Mouse (Mus musculus): Measurements from ENCODE around the gene Syn1. TPM values are rescaled to one million over a fixed set of nuclear protein-coding genes. Genes with fewer than 3 reads are reported as not detected.

Syn1 gene
- polyA plus RNA-seq, 1 experiment from 2014 or later, result 0.60 TPM

GRCm38 (mm10) chrX:20847816-20848215 is 73.0 kb downstream of the Syn1 start:
- no peak overlapping the region; the same call in 1 of the 2 replicates for H3K27ac ChIP-seq (ENCODE audit: low read depth, low read length)
- H3K4me3 ChIP-seq (ENCODE audit: low read depth, low read length), result peak overlapping the region; percentile 72
- H3K4me1 ChIP-seq (replicated peaks; ENCODE audit: control insufficient read depth, insufficient read depth, low read length), result 0 out of 2 replicates have a peak, but pooled peaks cover 3% of the 10 kb centered on the region
- DNase-seq (ENCODE audit: low spot score) (no peak), ATAC-seq (replicated peaks; ENCODE audit: low FRiP score) (no peak)
- peak overlapping the region; percentile 58 for H3K4me2 ChIP-seq
- no peaks in the 10 kb centered on the region for H3K27me3 ChIP-seq (replicated peaks; ENCODE audit: control insufficient read depth, insufficient read depth, low read length)
- H3K9me3 ChIP-seq (ENCODE audit: control insufficient read depth, low read length), result no peaks in the 10 kb centered on the region
- WGBS, result 14% methylated on average over 2 of the region's 2 CpGs
- H3K36me3 ChIP-seq (ENCODE audit: control insufficient read depth, insufficient read depth, low read length), result no peaks in the 10 kb centered on the region; the same call in 1 of the 2 replicates
- 0 out of 2 replicates have a peak overlapping the region, but pooled peaks have one; percentile 34 for H3K9ac ChIP-seq (ENCODE audit: low read depth, low read length)

GRCm38 (mm10) chrX:20847232-20847631 is 73.6 kb downstream of the Syn1 start:
- Histone ChIP-seq H3K27me3 (replicated peaks; ENCODE audit: control insufficient read depth, insufficient read depth, low read length) (no peaks in the 10 kb centered on the region), H3K4me2 (no peak overlapping the region), H3K9ac (ENCODE audit: low read depth, low read length) (no peak overlapping the region), H3K27ac (ENCODE audit: low read depth, low read length) (no peak overlapping the region), H3K9me3 (ENCODE audit: control insufficient read depth, low read length) (no peaks in the 10 kb centered on the region), H3K4me1 (replicated peaks; ENCODE audit: control insufficient read depth, insufficient read depth, low read length) (0 out of 2 replicates have a peak, but pooled peaks cover 3% of the 10 kb centered on the region), H3K4me3 (ENCODE audit: low read depth, low read length) (no peak overlapping the region), H3K36me3 (ENCODE audit: control insufficient read depth, insufficient read depth, low read length) (no peaks in the 10 kb centered on the region; the same call in 1 of the 2 replicates)
- ATAC-seq (replicated peaks; ENCODE audit: low FRiP score) (no peak), DNase-seq (ENCODE audit: low spot score) (no peak)
- 79% methylated on average over 3 of the region's 3 CpGs for WGBS

GRCm38 (mm10) chrX:20828934-20829333 is 91.9 kb downstream of the Syn1 start:
- DNase-seq (ENCODE audit: low spot score), result no peak
- Histone ChIP-seq H3K9ac (ENCODE audit: low read depth, low read length) (no peak overlapping the region), H3K4me1 (replicated peaks; ENCODE audit: control insufficient read depth, insufficient read depth, low read length) (no peaks in the 10 kb centered on the region), H3K27ac (ENCODE audit: low read depth, low read length) (no peak overlapping the region), H3K4me3 (ENCODE audit: low read depth, low read length) (no peak overlapping the region), H3K4me2 (no peak overlapping the region), H3K9me3 (ENCODE audit: control insufficient read depth, low read length) (no peaks in the 10 kb centered on the region), H3K36me3 (ENCODE audit: control insufficient read depth, insufficient read depth, low read length) (no peaks in the 10 kb centered on the region), H3K27me3 (replicated peaks; ENCODE audit: control insufficient read depth, insufficient read depth, low read length) (no peaks in the 10 kb centered on the region)
- WGBS, result 33% methylated on average over 5 of the region's 5 CpGs
- no peak for ATAC-seq (replicated peaks; ENCODE audit: low FRiP score)

GRCm38 (mm10) chrX:20819708-20820426 is 100.9 kb downstream of the Syn1 start:
- peaks cover 4% of the 10 kb centered on the region; the same call in 1 of the 2 replicates for H3K4me1 ChIP-seq (replicated peaks; ENCODE audit: control insufficient read depth, insufficient read depth, low read length)
- 41% methylated on average over 8 of the region's 8 CpGs for WGBS
- ATAC-seq (replicated peaks; ENCODE audit: low FRiP score) (peak; percentile 47), DNase-seq (ENCODE audit: low spot score) (no peak)
- no peaks in the 10 kb centered on the region for H3K36me3 ChIP-seq (ENCODE audit: control insufficient read depth, insufficient read depth, low read length)
- H3K27ac ChIP-seq (ENCODE audit: low read depth, low read length), result no peak overlapping the region
- no peaks in the 10 kb centered on the region for H3K27me3 ChIP-seq (replicated peaks; ENCODE audit: control insufficient read depth, insufficient read depth, low read length)
- peak overlapping the region; percentile 73 for H3K4me2 ChIP-seq
- H3K4me3 ChIP-seq (ENCODE audit: low read depth, low read length), result peak overlapping the region; percentile 34
- peak overlapping the region; percentile 40; the same call in 1 of the 2 replicates for H3K9ac ChIP-seq (ENCODE audit: low read depth, low read length)
- no peaks in the 10 kb centered on the region for H3K9me3 ChIP-seq (ENCODE audit: control insufficient read depth, low read length)

DNA sequence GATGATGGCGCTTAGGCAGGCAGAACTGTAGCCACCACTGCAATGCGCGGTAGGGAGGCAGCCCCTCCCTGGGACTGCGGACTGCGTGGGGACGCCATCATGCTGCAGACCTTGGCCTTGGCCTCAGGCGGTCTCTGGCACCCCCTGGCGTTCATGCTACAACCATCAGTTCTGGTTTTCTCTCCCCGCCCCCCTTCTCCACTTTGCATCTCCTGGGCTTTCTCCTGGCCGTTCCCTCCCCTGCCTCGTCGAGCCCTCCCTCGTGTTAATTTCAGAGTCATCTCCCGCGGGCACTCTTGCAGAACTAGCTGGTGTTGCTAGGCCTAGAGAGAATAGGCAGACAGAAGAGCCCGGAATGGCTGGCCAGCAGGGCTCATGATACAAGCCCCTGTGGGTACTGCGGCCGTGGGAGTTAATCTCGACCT is 101.6 kb downstream of the Syn1 start:
- ATAC-seq (replicated peaks; ENCODE audit: low FRiP score), result peak; percentile 91
- Histone ChIP-seq H3K4me1 (replicated peaks; ENCODE audit: control insufficient read depth, insufficient read depth, low read length) (peaks cover 4% of the 10 kb centered on the region; the same call in 1 of the 2 replicates), H3K27me3 (replicated peaks; ENCODE audit: control insufficient read depth, insufficient read depth, low read length) (no peaks in the 10 kb centered on the region), H3K36me3 (ENCODE audit: control insufficient read depth, insufficient read depth, low read length) (no peaks in the 10 kb centered on the region), H3K27ac (ENCODE audit: low read depth, low read length) (no peak overlapping the region), H3K4me2 (peak overlapping the region; percentile 73), H3K9me3 (ENCODE audit: control insufficient read depth, low read length) (no peaks in the 10 kb centered on the region), H3K9ac (ENCODE audit: low read depth, low read length) (peak overlapping the region; percentile 40; the same call in 1 of the 2 replicates), H3K4me3 (ENCODE audit: low read depth, low read length) (peak overlapping the region; percentile 34)
- WGBS, result 24% methylated on average over 18 of the region's 19 CpGs
- DNase-seq (ENCODE audit: low spot score), result peak; percentile 68

- Histone ChIP-seq H3K9ac (ENCODE audit: low read depth, low read length) (no peak overlapping the region), H3K4me3 (ENCODE audit: low read depth, low read length) (no peak overlapping the region), H3K27me3 (replicated peaks; ENCODE audit: control insufficient read depth, insufficient read depth, low read length) (no peaks in the 10 kb centered on the region), H3K27ac (ENCODE audit: low read depth, low read length) (no peak overlapping the region), H3K9me3 (ENCODE audit: control insufficient read depth, low read length) (no peaks in the 10 kb centered on the region), H3K36me3 (ENCODE audit: control insufficient read depth, insufficient read depth, low read length) (no peaks in the 10 kb centered on the region), H3K4me2 (no peak overlapping the region), H3K4me1 (replicated peaks; ENCODE audit: control insufficient read depth, insufficient read depth, low read length) (peaks cover 4% of the 10 kb centered on the region; the same call in 1 of the 2 replicates)
- ATAC-seq (replicated peaks; ENCODE audit: low FRiP score), result no peak
- WGBS, result 58% methylated on average over 6 of the region's 6 CpGs
- no peak for DNase-seq (ENCODE audit: low spot score)
These were observed 103.8 kb downstream of the Syn1 start for GRCm38 (mm10) chrX:20816974-20817373.

Small RNA genes lying within 50 kb of the gene (microRNA-seq; reads per million reads assigned to microRNA genes)
- gene Gm24824 (ENCODE audit: borderline number of aligned reads) (not detected), gene Mir5617 (ENCODE audit: borderline number of aligned reads) (not detected)

Other genes with a start within 250 kb of the Syn1 start
- gene Cdk16, start 233.1 kb downstream of the Syn1 start, polyA plus RNA-seq (2014; fragmentation: Nextera tagmentation; extraction: Ambion mirVana), result 62.1 and 68.3 TPM in 2 replicates
- gene Usp11, start 217.1 kb downstream of the Syn1 start, polyA plus RNA-seq (2014; fragmentation: Nextera tagmentation; extraction: Ambion mirVana), result 33.0 and 36.3 TPM in 2 replicates
- 83.7 and 84.4 TPM in 2 replicates for gene Araf, start 123.2 kb downstream of the Syn1 start, polyA plus RNA-seq (2014; fragmentation: Nextera tagmentation; extraction: Ambion mirVana)
- gene Timp1, start 50.8 kb downstream of the Syn1 start, polyA plus RNA-seq (2014; fragmentation: Nextera tagmentation; extraction: Ambion mirVana), result 8.8 and 10.6 TPM in 2 replicates
- gene Cfp, start 10.6 kb upstream of the Syn1 start, polyA plus RNA-seq (2014; fragmentation: Nextera tagmentation; extraction: Ambion mirVana), result 11.5 and 12.0 TPM in 2 replicates
- 3.4 and 4.1 TPM in 2 replicates for gene Elk1, start 29.6 kb upstream of the Syn1 start, polyA plus RNA-seq (2014; fragmentation: Nextera tagmentation; extraction: Ambion mirVana)
- gene Uxt, start 41.0 kb upstream of the Syn1 start, polyA plus RNA-seq (2014; fragmentation: Nextera tagmentation; extraction: Ambion mirVana), result 62.7 and 66.7 TPM in 2 replicates
- 4.5 TPM in 2 replicates for gene Zfp182, start 141.3 kb upstream of the Syn1 start, polyA plus RNA-seq (2014; fragmentation: Nextera tagmentation; extraction: Ambion mirVana)
- gene Spaca5, start 147.4 kb upstream of the Syn1 start, polyA plus RNA-seq (2014; fragmentation: Nextera tagmentation; extraction: Ambion mirVana), result not detected in 2 replicates
- gene Zfp300, start 168.5 kb upstream of the Syn1 start, polyA plus RNA-seq (2014; fragmentation: Nextera tagmentation; extraction: Ambion mirVana), result 0.33 and 0.48 TPM in 2 replicates
- gene Ssxa1, start 194.8 kb upstream of the Syn1 start, polyA plus RNA-seq (2014; fragmentation: Nextera tagmentation; extraction: Ambion mirVana), result not detected in 2 replicates

All from liver, embryonic 11.5 days (tissue).